Mouse (Mus musculus) CH12.LX (cell line): ENCODE results near the gene Ankfn1. TPM values are rescaled to one million over a fixed set of nuclear protein-coding genes. Genes with fewer than 3 reads are reported as not detected.

Source experiments
- DNase-seq: peaks from one replicate; pipeline ENCODE4 v3.0.0-alpha.2; 2013; ENCODE audit errors: extremely low read depth
- H3K27ac ChIP-seq: 2 replicates; pipeline ENCODE4 v1.5.1; 2012; ENCODE audit warnings: low read depth, mild to moderate bottlenecking, control low read depth, moderate library complexity; ENCODE audit not compliant: insufficient read depth
- H3K27me3 ChIP-seq: replicated peaks from 2 replicates; pipeline ENCODE3; 2012; ENCODE audit warnings: inconsistent platforms
- H3K36me3 ChIP-seq, 2 experiments: replicated peaks in 1 of 2; 2 replicates each; pipeline versions ENCODE3 to v1.6.1; 2012; ENCODE audit warnings: inconsistent platforms in 1 of 2, low read length in 1 of 2, mild to moderate bottlenecking in 1 of 2, mixed read lengths in 1 of 2, moderate library complexity in 1 of 2; ENCODE audit not compliant: control insufficient read depth in 1 of 2, insufficient read depth in 1 of 2
- H3K4me1 ChIP-seq, 2 experiments: 2 replicates each; pipeline ENCODE4 v1.6.1; 2012; ENCODE audit warnings: inconsistent platforms in 1 of 2, moderate library complexity in 1 of 2; ENCODE audit not compliant: insufficient read depth in 2 of 2, control insufficient read depth in 1 of 2
- H3K4me2 ChIP-seq: 2 replicates; pipeline ENCODE4 v1.6.1; 2012; ENCODE audit warnings: low read depth, mild to moderate bottlenecking, control low read depth; ENCODE audit not compliant: poor library complexity, insufficient read depth, severe bottlenecking
- H3K4me3 ChIP-seq, 3 experiments: fragments of 150-350 bp in 1 of 3; sonication (generic) in 1 of 3; replicated peaks in 1 of 3; 2 replicates each; pipeline versions ENCODE3 to v1.5.1; 2011 to 2012; ENCODE audit warnings: low read depth in 2 of 3, low read length in 2 of 3, mild to moderate bottlenecking in 2 of 3, moderate library complexity in 2 of 3, control low read depth in 1 of 3, improper control_type of control experiment in 1 of 3, inconsistent platforms in 1 of 3, mixed read lengths in 1 of 3; ENCODE audit not compliant: poor library complexity in 1 of 3
- H3K79me2 ChIP-seq: replicated peaks from 2 replicates; pipeline ENCODE4 v1.6.1; 2012; ENCODE audit warnings: mild to moderate bottlenecking, moderate library complexity; ENCODE audit not compliant: control insufficient read depth, poor library complexity, insufficient read depth, severe bottlenecking; ENCODE audit errors: extremely low read depth
- H3K9ac ChIP-seq: 2 replicates; pipeline ENCODE4 v1.6.1; 2012; ENCODE audit warnings: low read depth, mild to moderate bottlenecking, control low read depth, moderate library complexity; ENCODE audit not compliant: insufficient read depth
- H3K9me3 ChIP-seq: replicated peaks from 2 replicates; pipeline ENCODE3; 2012; ENCODE audit warnings: low read length, inconsistent platforms, mixed read lengths
- BHLHE40 ChIP-seq: IDR thresholded peaks from 2 replicates; pipeline ENCODE4 v1.6.1; 2011; ENCODE audit warnings: mild to moderate bottlenecking, low read depth, low read length, improper control_type of control experiment
- CTCF ChIP-seq, 2 experiments: IDR thresholded peaks in 1 of 2; conservative IDR thresholded peaks in 1 of 2; 2 replicates each; pipeline ENCODE4 v1.5.1; 2011 to 2012; ENCODE audit warnings: low read depth in 2 of 2, low read length in 2 of 2, improper control_type of control experiment in 1 of 2, inconsistent platforms in 1 of 2, mild to moderate bottlenecking in 1 of 2, moderate library complexity in 1 of 2
- IRF4 ChIP-seq: IDR thresholded peaks from 2 replicates; pipeline ENCODE4 v1.6.1; 2014; ENCODE audit warnings: low read depth, mild to moderate bottlenecking, inconsistent platforms, low read length, improper control_type of control experiment
- MAFK ChIP-seq: IDR thresholded peaks from 2 replicates; pipeline ENCODE4 v1.6.1; 2011; ENCODE audit warnings: low read length, improper control_type of control experiment; ENCODE audit not compliant: insufficient replicate concordance
- MAX ChIP-seq: IDR thresholded peaks from 2 replicates; pipeline ENCODE4 v1.6.1; 2011; ENCODE audit warnings: low read length, improper control_type of control experiment
- MYC ChIP-seq: IDR thresholded peaks from 2 replicates; pipeline ENCODE4 v1.6.1; 2011; ENCODE audit warnings: low read depth, mild to moderate bottlenecking, improper control_type of control experiment, low read length
- PAX5 ChIP-seq: IDR thresholded peaks from 2 replicates; pipeline ENCODE4 v1.6.1; 2012; ENCODE audit warnings: low read length, inconsistent platforms, mixed read lengths
- TBP ChIP-seq: conservative IDR thresholded peaks from 2 replicates; pipeline ENCODE4 v1.6.1; 2011; ENCODE audit warnings: low read depth, low read length, improper control_type of control experiment
- TCF12 ChIP-seq: IDR thresholded peaks from 2 replicates; pipeline ENCODE4 v1.6.1; 2014; ENCODE audit warnings: low read depth, mild to moderate bottlenecking, inconsistent platforms, low read length, improper control_type of control experiment
- dilution Hi-C: fragments of 300-500 bp; cut with MboI; formaldehyde crosslinking; loops from 2 replicates; pipeline ENCODE4 v1.14.3; 2020; ENCODE audit warnings: low sequenced_read_pairs; ENCODE audit not compliant: extremely low pct_unique_long_range_greater_than_20kb, extremely low pct_ligation_motif_present
- in situ Hi-C: fragments of 300-500 bp; cut with MboI; formaldehyde crosslinking; loops from 3 replicates; pipeline ENCODE4 v1.14.3; 2019; ENCODE audit warnings: low sequenced_read_pairs, low pct_ligation_motif_present, low pct_unique_long_range_greater_than_20kb, mixed read lengths
- polyA plus RNA-seq: library from polyadenylated mRNA; unstranded; fragments of >175 nt; gene quantifications from 2 replicates; pipeline ENCODE4 v1.2.1, GENCODE M21; 2012; ENCODE audit warnings: low read depth; ENCODE audit not compliant: insufficient read length
- total RNA-seq, 2 experiments: library from RNA; depleted of rRNA; stranded (reverse); fragments of 300-350 nt in 1 of 2; fragments of >200 nt in 1 of 2; gene quantifications; 2 replicates each; pipeline ENCODE4 v1.2.3; 2012 to 2014

The Ankfn1 gene
- total and polyA plus RNA-seq, 3 experiments = not detected

DNA sequence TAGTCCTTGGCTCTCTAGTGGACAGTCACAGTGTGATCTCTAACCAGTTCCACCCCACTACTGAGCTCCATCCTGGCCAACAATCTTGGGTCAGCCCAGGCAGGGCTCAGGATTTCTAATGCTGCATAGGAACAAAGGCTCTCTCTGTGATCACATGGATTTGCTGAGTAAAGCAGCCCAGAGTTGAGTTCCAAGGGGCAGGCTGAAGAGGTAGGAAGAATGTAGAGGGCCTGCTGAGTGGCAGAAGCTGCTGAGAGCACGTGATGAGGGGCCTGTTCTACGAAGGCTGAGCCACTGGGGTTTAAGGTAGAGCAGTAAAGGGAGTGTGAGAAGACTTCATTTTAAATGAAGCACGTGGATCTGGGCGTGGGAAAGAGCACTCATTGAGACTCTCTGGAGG lies 41.1 kb upstream of the Ankfn1 start:
- Histone ChIP-seq H3K4me3 (no peak overlapping the region), H3K27me3 (no peaks in the 10 kb centered on the region), H3K79me2 (no peaks in the 10 kb centered on the region), H3K36me3 (no peaks in the 10 kb centered on the region), H3K27ac (no peak overlapping the region), H3K4me2 (no peak overlapping the region), H3K9me3 (no peaks in the 10 kb centered on the region), H3K9ac (no peak overlapping the region), H3K4me1 (no peaks in the 10 kb centered on the region)
- dilution Hi-C loops (no loop called here), in situ Hi-C loops (no loop called here)
- DNase-seq = no peak
- TF ChIP-seq IRF4 = no peak
- TF ChIP-seq BHLHE40 = no peak
- no peak for TF ChIP-seq TBP
- TF ChIP-seq MAFK = no peak
- TF ChIP-seq TCF12 = no peak
- TF ChIP-seq MYC = no peak

DNA sequence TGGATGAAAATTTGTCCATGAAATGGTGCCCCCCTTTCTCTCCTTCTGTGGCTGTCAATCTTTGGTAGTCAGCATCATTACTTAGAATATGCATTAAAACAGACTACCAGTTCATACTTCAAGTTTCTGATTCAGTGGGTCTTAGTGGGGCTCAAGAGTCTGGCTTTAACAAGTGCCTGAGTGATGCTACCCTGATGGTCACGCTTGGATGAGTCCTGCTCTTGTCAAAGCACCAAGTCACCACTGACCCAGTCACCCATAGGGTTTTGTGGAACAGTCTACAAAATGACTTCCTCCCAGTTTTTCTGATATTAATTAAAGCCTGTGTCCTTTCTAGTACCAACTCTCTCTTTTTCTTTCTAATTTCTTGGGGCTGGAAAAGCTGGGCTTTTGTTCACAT lies 34.0 kb upstream of the Ankfn1 start:
- Histone ChIP-seq H3K36me3 (no peaks in the 10 kb centered on the region), H3K4me3 (no peak overlapping the region), H3K9ac (no peak overlapping the region), H3K79me2 (no peaks in the 10 kb centered on the region), H3K9me3 (no peaks in the 10 kb centered on the region), H3K4me2 (no peak overlapping the region), H3K27me3 (no peaks in the 10 kb centered on the region), H3K4me1 (peaks cover 0 to 4% of the 10 kb centered on the region in 2 experiments; a peak in 1 of 4 replicates), H3K27ac (no peak overlapping the region)
- dilution Hi-C loops = no loop called here
- peak; percentile 12 for DNase-seq
- no peak for TF ChIP-seq CTCF (conservative IDR thresholded peaks at IDR 0.05 in 1 of 2, IDR thresholded peaks at IDR 0.05 in 1 of 2; ENCODE audit: low read depth in 2 of 2, low read length in 2 of 2)
- peak; percentile 91; the same call in 1 of the 2 replicates for TF ChIP-seq PAX5
- in situ Hi-C loops = no loop called here

DNA sequence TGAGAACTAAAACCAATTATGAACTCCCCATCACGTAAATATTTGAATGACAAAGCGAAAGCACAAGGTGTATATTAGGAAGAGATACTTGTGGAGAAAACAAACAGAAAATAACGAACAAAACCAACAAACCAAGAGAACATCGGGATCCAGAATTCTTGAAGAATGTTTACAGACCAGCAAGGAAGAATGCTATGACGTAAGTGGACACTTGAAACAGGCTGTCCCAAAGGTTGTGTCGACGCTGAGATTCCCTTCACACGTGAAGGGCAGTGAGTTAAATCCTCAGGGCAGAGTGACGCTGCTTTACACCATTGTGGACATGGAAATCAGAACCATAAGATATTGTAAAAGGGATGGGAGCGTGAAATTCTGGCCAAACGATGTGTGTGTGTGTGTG lies 30.5 kb upstream of the Ankfn1 start:
- peak overlapping the region in 1 of 3 experiments; percentile 42 for H3K4me3 ChIP-seq
- peaks cover 2% of the 10 kb centered on the region for H3K27me3 ChIP-seq
- H3K4me2 ChIP-seq = peak overlapping the region; percentile 88
- TF ChIP-seq BHLHE40 = peak; percentile 34; the same call in 1 of the 2 replicates
- no peak for TF ChIP-seq MYC
- TF ChIP-seq MAX = 0 out of 2 replicates have a peak, but pooled peaks have one; percentile 20
- in situ Hi-C loops = no loop called here
- H3K79me2 ChIP-seq = no peaks in the 10 kb centered on the region
- no peak overlapping the region for H3K27ac ChIP-seq
- no peak overlapping the region for H3K9ac ChIP-seq
- H3K9me3 ChIP-seq = no peaks in the 10 kb centered on the region
- DNase-seq = no peak
- no peaks in the 10 kb centered on the region for H3K36me3 ChIP-seq
- dilution Hi-C loops = no loop called here
- H3K4me1 ChIP-seq = peaks cover 0 to 4% of the 10 kb centered on the region in 2 experiments; a peak in 1 of 4 replicates
